Mouse (Mus musculus): ENCODE results near the gene Slc25a53. TPM values are rescaled to one million over a fixed set of nuclear protein-coding genes. Genes with fewer than 3 reads are reported as not detected.
"Not testable (repeated sequence)": the region's sequence is repeated elsewhere in the genome, so short reads cannot be mapped to it uniquely, and the experiment has no call there.

Gene Slc25a53
- polyA plus RNA-seq, 1 experiment from 2014 or later: 12.1 TPM

DNA sequence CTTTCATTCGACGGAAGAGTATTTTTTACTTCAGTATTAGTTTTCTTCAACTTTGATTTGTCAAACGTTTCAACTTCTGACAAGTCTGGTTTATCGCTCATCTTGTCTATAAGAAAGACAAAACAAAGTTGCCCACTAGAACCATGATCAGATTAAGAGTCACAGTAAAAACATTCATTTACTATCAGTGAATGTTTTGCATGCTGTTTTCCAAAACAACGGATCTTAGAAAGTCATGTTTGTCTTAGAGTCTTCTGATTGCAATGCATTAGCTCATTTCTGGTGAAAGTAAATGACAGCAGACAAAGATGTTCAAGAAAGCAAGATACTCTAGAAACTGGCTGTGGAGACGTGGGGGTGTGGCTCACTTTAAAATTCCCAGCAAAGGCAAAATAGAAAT is 62.7 kb downstream of the Slc25a53 start, which contains the start of gene Tmsb15b2:
Gene Tmsb15b2 (minus strand): TSS at position 101 of the 400 bp plus-strand sequence.
- not testable (repeated sequence) for DNase-seq (ENCODE audit: low spot score)

DNA sequence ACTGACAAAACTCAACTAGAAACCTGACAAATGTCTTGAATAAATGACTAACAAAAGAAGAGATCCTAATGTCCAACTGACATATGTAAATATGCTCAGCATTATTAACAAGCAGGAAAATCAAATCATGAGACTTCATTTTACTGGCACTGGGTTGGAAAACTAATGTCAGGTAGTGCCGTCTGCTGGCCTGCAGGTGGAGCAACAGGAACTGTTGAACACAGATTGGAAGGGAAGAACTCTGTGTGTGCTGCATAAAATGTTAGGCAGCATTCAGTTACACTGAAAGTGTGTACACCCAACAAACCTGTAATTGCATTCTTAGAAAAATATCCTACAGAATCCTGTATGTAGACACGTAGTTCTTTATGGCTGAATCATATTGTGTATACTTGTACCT is 78.4 kb downstream of the Slc25a53 start:
- DNase-seq (ENCODE audit: low spot score): peak; percentile 3

DNA sequence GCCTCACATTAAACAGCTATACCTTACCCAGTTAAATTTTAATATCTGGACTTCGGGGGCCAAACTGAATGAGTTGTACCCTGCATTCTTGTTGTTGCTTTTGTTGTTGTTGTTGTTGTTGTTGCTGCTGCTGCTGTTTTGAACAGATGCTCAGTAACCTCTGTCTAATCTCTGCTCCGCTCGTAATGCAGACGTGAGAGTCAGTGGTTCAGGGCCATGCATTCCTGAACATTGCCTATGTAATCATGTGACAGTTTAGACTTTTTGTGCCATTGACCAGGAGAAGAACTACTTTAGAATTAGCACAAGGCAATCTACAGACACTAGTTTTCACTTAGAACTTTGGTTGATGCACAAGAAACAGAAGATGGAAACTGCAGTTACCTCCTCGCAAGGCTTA is 79.8 kb downstream of the Slc25a53 start:
- DNase-seq (ENCODE audit: low spot score): not testable (repeated sequence)

DNA sequence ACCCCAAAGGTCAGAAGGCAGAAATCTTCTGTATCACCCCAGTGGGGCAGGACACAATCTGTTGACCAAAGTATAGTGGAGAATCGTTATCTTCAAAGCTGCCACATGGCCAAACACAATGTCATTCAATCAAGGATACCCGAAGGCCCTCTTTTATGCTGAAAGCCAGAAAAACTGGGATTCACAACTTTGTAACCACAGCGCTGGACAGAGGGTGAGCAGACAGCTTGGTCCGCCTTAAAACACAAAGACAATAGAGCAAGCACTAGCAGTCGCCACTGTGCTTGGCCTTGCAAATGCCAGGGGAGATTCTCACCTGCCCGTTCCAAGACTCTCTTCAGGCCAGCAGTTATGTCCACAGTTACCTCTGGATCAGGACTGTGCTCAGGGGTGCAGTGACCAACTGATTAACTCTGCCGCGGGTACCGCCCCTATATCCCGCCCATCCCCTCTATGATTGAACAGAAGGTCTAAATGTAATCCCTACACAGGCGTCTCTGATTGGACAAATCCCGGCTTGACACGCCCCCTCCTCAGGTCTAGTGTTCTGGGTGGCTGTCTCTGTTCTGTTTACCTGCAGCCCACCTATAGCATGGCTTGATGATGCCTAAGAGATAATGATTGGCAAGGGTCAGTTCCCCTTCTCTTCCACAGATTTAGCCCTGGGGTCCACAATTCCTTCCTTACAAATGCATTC is 80.4 kb downstream of the Slc25a53 start:
- DNase-seq (ENCODE audit: low spot score): peak; percentile 4

DNA sequence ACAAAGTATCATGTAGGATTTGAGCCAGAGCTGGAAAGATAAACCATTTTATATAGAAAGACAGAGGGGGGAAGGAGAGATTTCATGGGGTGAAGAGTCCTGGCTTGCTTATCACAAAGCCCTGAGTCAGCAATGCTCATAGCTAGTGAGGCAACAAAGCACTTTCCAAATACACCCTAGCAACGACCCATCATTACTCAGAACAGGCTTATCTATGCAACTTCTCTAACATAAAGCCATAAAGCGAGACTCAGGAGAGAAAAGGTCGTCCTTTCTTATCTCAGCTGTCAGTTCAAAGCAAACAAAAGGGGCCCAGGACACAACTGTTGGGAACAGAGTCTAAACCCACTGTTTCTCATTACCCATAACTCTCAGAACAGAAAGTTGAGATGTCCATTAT is 100.1 kb downstream of the Slc25a53 start:
- DNase-seq (ENCODE audit: low spot score): no peak

Other genes starting within 250 kb of the Slc25a53 start
- 0.73 and 0.75 TPM in 2 replicates for gene Plp1, start 215.6 kb downstream of the Slc25a53 start, polyA plus RNA-seq (2015; fragmentation: Nextera tagmentation; extraction: Ambion mirVana)
- not detected in 2 replicates for gene Rab9b, start 169.5 kb downstream of the Slc25a53 start, polyA plus RNA-seq (2015; fragmentation: Nextera tagmentation; extraction: Ambion mirVana)
- not detected in 2 replicates for gene H2bfm, start 111.0 kb downstream of the Slc25a53 start, polyA plus RNA-seq (2015; fragmentation: Nextera tagmentation; extraction: Ambion mirVana)
- gene Tmsb15b2, start 62.8 kb downstream of the Slc25a53 start, polyA plus RNA-seq (2015; fragmentation: Nextera tagmentation; extraction: Ambion mirVana): 61.3 and 62.1 TPM in 2 replicates
- 4.0 and 9.2 TPM in 2 replicates for gene Tmsb15l, start 61.4 kb downstream of the Slc25a53 start, polyA plus RNA-seq (2015; fragmentation: Nextera tagmentation; extraction: Ambion mirVana)
- 47.4 and 55.3 TPM in 2 replicates for gene Tmsb15b1, start 61.4 kb downstream of the Slc25a53 start, polyA plus RNA-seq (2015; fragmentation: Nextera tagmentation; extraction: Ambion mirVana)
- gene Zcchc18, start 45.1 kb downstream of the Slc25a53 start, polyA plus RNA-seq (2015; fragmentation: Nextera tagmentation; extraction: Ambion mirVana): 2.7 and 3.5 TPM in 2 replicates
- gene Fam199x, start 11.3 kb upstream of the Slc25a53 start, polyA plus RNA-seq (2015; fragmentation: Nextera tagmentation; extraction: Ambion mirVana): 3.7 and 4.0 TPM in 2 replicates
- gene Esx1, start 83.8 kb upstream of the Slc25a53 start, polyA plus RNA-seq (2015; fragmentation: Nextera tagmentation; extraction: Ambion mirVana): 0.09 TPM in 1 of 2 replicates, not detected in the other

Measured in thymus, postnatal 0 days (tissue).